Mouse (Mus musculus): Measurements from ENCODE around the gene Tmem53.

Tmem53 gene

GRCm38 (mm10) chr4:117314849-117315500 is 63.2 kb downstream of the Tmem53 start:
- DNase-seq (ENCODE audit: low spot score in 2 of 2) = no peak

GRCm38 (mm10) chr4:117316800-117317199 is 65.0 kb downstream of the Tmem53 start:
- no peak for DNase-seq (ENCODE audit: low spot score in 2 of 2)

GRCm38 (mm10) chr4:117317701-117318190 is 66.0 kb downstream of the Tmem53 start:
- no peak for DNase-seq (ENCODE audit: low spot score in 2 of 2)
